Mouse (Mus musculus) brain, embryonic 14.5 days (tissue): ENCODE measurements around the gene Ppp6r3. TPM values are rescaled to one million over a fixed set of nuclear protein-coding genes. Genes with fewer than 3 reads are reported as not detected.

Source experiments
- DNase-seq: peaks from one replicate; pipeline ENCODE4 v3.0.0-alpha.2; 2011; ENCODE audit warnings: low read depth
- CTCF ChIP-seq: fragments of 200-500 bp; IDR thresholded peaks from 2 replicates; pipeline ENCODE4 v1.5.1; 2012; ENCODE audit warnings: inconsistent platforms, mild to moderate bottlenecking, moderate library complexity, borderline replicate concordance; ENCODE audit not compliant: insufficient read depth, insufficient read length; ENCODE audit errors: extremely low read depth
- POLR2A ChIP-seq: fragments of 200-500 bp; IDR thresholded peaks from 2 replicates; pipeline ENCODE4 v1.6.1; 2012; ENCODE audit warnings: mild to moderate bottlenecking, inconsistent platforms, borderline replicate concordance; ENCODE audit not compliant: poor library complexity, insufficient read depth, insufficient read length, severe bottlenecking; ENCODE audit errors: extremely low read depth
- polyA plus RNA-seq: library from polyadenylated mRNA; depleted of rRNA; stranded (reverse); fragments of >200 nt; gene quantifications from 2 replicates; pipeline ENCODE4 v1.2.3, GENCODE M21; 2012

The Ppp6r3 gene
- polyA plus RNA-seq, 1 experiment: 118 TPM

DNA sequence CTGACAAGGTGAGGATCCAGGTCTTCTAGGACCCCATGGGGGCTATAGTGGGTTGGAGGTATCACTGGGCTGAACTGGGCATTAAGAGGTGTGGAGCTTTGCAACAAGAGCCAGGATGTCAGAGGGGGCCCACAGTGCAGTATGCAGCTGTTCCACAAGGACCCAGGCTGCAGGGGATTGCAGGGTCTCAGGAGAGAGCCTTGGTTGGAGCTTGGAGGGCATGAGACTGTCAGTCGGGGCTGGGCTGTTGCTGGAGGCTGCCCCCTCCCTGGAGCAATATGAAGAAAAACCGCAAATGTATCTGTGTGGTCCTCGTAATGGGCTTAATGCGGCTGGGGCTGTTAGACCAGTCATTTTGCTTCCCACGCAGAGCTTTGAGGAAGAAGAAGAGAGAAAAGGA, 134.9 kb downstream of the Ppp6r3 start:
- no peak for TF ChIP-seq CTCF
- no peak for TF ChIP-seq POLR2A

DNA sequence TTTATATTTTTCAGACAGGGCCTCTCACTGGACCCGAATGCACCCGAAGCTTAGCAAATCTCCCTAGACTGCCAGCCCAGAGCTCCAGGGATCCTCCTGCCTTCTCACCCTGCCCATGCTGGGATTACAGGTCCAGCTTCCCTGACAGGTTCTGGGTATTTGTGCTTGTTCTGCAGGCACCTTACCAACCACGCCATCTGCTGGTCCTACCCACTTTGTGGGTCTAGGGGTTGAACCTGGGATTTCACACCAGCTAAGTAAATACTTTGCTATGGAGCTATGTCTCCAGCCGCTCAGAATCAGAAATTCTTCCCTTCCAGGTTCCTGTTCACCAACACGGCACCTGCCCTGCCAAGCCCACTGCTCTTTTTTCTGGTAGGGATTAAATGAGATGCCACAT, 137.6 kb downstream of the Ppp6r3 start:
- TF ChIP-seq CTCF: peak; percentile 18; the same call in 1 of the 2 replicates
- no peak for TF ChIP-seq POLR2A
- no peak for DNase-seq

More for the DNA sequence above, 134.9 kb downstream of the Ppp6r3 start:
- no peak for DNase-seq

DNA sequence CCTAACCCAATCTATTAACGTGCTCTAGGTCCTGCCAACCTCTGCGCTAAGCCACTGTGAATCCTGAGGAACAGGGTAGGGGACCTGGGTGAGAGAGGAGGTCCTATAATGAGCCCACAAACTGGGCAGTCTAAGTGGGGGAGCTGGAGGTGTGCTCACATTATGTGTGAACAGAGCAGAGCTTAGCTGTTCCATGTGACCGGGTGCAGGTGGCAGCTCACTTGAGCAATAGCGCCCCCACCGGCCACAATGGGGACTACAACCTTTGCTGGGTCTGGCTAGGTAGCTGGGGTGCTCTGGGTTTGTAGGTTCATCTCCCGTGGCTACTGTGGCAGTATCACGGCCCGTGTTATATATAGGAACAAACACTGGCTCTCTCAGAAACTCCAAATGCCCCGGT, 138.7 kb downstream of the Ppp6r3 start:
- TF ChIP-seq POLR2A: no peak
- peak; percentile 54 for TF ChIP-seq CTCF
- DNase-seq: no peak

DNA sequence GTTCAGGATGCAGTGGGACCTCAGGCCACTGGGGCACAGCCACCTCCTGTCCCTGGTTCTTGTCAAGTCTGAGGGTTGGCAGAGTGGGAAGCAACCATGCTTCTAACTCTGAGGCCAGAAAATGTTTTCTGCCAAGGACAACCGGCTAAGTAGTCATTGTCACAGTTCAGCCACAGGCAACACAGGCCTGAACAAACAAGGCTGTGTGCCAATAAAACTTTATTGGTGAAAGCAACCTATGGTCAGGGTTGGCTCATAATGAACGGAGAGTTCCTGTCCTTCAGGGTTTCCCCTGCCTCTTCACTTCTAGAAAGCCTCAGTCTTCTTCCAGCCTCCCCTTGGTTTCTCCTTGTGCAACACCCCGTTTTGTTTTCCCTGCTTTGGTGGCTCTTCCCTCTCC, 139.7 kb downstream of the Ppp6r3 start:
- no peak for TF ChIP-seq CTCF
- TF ChIP-seq POLR2A: no peak
- DNase-seq: no peak

DNA sequence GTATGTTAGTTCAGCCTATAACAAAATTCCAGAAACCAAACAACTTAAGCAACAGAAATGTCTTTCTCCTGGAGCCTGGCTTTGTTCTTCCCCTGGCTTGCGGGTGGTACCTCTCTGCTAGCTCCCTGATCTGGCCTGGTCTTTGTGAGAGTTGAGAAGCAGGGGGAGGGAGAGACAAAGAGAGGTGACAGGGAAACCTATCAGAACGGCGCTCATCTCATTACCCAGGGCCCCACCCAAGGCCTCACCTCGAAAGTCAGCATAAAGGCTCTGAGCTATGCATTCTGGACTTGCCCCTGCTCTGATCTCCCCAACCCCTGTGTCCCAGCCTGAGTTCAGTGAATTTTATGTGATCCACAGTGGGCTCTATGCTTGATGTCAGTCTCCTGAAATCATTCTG, 140.9 kb downstream of the Ppp6r3 start:
- TF ChIP-seq POLR2A (no peak), CTCF (no peak)
- no peak for DNase-seq

DNA sequence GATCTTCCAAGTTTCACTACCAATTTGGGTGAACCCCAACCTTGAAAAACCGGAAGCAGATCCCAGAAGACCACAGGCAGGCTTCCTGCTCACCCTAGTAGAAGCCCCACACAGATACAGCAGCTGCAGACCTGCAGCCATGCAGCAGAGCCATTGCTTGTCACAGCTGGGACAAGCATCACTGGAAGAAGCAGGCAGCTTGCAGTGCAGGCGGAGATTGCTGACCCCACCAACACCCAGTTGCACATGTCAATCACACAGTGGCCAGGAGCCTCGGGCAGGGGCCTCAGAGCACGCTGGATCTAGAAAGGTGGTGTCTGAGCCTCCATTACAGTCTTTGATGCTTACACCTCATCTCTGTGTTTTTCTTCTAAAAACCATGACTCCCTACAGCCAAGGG, 141.4 kb downstream of the Ppp6r3 start:
- no peak for DNase-seq
- no peak for TF ChIP-seq CTCF
- no peak for TF ChIP-seq POLR2A

DNA sequence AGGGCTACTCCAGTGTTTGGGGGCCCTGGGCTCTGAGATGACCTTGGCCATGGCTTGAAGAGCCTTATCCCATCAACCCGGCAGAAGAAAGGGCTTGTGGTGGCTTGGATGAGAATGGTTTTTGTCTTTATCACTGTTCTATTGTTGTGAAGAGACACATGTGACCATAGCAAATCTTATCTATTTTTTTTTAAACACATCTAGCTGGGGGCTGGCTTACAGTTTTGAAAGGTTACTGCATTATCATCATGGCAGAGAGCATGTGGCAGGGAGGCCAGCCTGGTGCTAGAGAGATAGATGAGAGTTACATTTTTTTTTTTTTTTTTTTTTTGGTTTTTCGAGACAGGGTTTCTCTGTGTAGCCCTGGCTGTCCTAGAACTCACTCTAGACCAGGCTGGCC, 143.6 kb downstream of the Ppp6r3 start:
- no peak for DNase-seq
- no peak for TF ChIP-seq POLR2A

DNA sequence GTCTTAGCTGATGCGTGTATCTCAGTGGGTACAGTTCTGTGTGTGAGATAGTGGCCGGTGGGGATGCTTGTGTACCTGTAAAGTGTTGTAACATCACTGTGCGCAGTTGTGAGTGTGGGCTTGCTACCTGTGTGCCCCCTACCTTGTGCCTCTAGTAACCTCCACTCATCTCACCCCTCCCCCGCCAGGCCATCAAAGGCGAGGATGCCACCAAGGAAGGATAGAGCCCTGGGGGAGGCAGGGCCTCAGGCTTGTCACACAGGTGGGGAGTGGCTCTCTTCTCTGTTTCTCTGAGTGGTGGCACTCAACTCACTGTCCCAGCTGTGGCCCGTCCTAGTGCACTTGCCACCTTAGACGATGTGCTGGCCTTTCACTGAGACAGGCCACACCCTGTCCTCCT, 144.5 kb downstream of the Ppp6r3 start:
- TF ChIP-seq POLR2A (no peak), CTCF (no peak)
- no peak for DNase-seq

DNA sequence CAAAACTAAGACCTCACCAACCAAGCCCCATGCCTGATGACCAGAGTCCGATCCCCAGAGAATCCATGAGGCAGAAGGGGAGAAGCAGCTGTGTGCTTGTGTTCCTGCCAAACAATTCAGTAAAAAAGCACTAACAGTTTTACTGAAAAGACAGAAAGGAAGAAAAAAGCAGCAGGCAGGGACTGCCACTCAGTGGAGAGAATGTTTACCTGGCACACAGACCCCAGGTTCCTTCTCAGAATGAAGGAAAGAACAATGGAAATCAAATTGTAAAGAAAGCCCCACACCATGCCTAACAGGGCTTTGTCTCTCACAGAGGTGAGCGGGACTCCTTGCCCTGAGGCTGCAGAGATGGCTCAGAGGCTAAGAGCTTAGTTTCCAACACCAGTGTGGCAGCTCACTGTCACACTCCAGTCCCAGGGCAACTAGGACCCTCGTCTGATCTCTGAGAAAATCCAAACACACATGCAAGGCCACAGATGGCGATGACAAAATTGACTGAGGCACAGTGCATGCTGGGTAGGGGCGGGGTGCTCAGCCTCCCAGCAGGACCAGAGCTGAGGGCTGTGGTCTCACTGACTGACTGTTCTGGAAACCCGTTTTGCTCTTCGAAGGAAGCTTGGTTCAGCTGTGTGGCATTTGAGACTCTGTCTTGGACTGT, 146.3 kb downstream of the Ppp6r3 start:
- TF ChIP-seq POLR2A: no peak
- TF ChIP-seq CTCF: no peak
- peak; percentile 76 for DNase-seq

DNA sequence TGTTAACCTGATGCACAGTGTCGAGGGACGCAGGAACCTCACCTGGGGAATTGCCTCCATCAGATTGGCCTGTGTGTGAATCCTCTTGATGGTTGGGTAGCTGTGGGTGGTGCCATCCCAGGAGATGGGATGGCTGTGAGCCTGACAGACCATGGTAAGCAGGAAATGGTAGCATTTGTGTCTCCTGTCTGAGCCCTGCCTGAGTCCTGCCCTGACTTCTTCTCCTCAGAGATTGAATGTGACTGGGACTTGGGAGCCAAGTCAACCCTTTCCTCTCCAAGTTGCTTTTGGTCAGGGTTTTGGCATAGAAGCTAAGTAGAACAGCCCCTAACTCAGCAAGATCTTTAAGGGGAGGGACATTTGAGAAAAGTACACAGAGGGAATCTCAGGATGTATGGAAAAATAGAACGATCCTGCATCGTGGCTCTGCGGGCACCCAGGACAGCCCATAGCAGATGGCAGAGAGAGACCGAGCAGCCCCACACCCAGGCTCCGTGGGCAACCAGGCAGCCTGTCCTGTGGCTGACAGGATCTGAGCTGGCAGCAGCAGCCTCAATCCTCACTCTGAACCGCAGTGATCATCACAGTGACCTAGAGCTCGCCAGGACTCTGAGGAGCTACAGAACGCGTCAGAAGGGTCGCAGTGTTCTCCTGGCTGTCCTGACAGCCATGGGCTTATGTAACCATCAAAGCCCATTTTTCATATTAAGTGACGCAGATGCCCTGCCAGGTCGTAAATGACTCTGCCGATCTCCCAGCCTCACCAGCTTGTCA, 147.3 kb downstream of the Ppp6r3 start:
- no peak for DNase-seq

DNA sequence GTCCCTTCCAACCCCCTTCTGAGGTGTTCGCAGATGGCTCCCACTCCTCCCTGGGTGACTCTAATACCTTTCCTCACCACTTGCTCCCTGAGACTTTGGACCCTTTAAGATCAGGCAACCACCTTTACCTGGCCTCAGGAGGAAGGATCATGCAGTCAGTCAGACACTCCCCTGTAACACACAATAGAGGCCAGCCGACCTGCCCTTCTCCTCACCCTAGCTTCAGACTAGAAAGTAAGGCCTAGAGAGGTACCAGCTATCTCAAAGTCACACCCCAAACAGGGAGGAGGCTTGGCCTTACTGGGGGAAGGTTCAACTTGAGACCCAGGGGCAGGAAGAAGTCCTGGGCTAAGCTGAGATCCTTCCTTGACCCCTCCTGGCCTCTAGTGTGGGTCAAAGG, 151.3 kb downstream of the Ppp6r3 start:
- no peak for TF ChIP-seq POLR2A
- no peak for TF ChIP-seq CTCF
- DNase-seq: no peak

More for the DNA sequence above, 147.3 kb downstream of the Ppp6r3 start:
- no peak for TF ChIP-seq CTCF
- no peak for TF ChIP-seq POLR2A

DNA sequence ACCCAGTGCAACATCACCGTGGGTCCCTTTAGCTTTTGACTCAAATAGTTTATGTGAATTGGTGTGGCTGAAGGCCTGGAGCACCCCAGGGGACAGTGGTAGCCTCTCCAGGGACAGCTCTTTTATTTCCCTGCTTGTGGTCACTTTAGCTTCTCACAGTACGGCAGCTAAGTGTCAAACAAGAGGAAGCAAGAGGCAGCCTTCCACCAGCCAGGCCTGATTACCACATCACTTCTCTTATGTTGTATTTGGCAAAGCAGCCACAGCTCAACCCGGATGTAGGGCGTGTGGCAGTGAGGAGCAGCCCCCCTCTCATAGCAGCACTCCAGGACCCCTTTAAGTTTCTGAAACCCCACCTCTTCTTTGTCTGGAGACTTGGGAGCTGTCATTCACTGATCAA, 152.6 kb downstream of the Ppp6r3 start:
- TF ChIP-seq POLR2A (no peak), CTCF (no peak)
- no peak for DNase-seq

DNA sequence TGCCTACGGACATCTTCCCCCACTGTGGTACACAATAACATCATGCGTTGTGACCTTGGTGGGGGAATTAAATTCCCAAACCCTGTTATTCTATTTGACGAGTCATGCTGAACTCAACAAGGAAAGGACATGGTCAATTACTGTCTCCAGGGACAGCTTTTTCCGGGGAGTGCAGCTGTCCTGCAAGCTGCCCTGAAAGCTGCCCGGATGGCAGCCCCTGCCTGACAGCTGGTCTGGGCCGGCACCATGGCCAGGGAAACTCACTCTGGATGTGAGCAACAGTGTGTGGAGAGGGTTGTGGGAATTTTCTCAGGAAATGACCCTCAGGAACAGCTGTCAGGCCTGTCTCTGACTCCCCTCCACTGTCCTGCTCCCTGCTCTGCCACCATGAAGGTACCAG, 153.1 kb downstream of the Ppp6r3 start:
- peak; percentile 31 for DNase-seq
- no peak for TF ChIP-seq POLR2A
- TF ChIP-seq CTCF: no peak

DNA sequence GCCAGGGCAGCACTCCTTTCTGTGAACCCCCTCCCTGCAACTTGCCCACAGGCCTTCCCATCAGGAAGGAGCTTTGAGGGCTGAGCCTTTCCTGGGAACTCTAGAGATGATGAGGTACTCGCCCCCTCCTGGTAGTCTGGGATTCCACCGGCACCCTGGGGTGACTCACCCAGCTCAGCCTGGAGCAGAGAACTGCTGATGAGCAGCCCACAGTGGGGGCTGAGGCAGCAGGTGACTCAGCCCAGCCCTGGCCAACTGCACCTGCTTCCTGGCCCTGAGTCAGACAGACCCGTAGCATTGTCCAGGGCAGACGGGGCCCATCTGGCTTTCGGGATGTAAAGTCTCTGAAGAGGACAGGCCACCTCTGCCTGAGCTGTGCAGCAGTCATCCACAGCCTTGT, 156.3 kb downstream of the Ppp6r3 start:
- TF ChIP-seq CTCF (no peak), POLR2A (no peak)
- DNase-seq: no peak

DNA sequence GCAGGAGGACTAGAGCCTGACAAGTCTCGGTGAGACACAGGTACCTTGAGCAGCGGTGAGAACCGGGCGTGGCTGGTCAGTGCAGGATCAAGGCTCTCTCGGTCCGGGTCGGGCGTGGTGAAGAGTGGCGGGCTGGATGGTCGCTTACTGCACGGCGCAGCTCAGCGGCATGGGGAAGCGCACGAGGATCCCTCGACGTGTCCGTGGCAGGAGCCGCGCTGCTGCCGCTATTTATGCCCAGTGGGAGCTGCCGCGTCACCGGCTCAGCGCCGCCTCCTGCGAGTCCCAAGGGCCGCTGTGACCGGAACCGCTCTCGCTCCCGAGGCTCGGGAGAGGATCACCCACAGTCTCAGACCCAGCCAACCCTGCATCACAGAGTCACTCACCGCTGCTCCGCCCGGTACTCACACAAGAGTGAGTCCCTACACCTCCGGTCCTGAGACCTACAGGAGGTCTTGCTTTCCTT, 161.2 kb downstream of the Ppp6r3 start, which contains the start of gene Gal:
Gal (minus strand) TSS at position 277 of the 466 bp plus-strand sequence.
- TF ChIP-seq POLR2A: no peak
- no peak for TF ChIP-seq CTCF
- peak; percentile 28 for DNase-seq
